ENCODE assay signal across 15 mouse cellular contexts in genomic region chr2:127304192-127304591, GRCm38 (mm10). TPM values are rescaled to one million over a fixed set of nuclear protein-coding genes. Genes with fewer than 3 reads are reported as not detected.
"Had no signal": no experiment of that assay in that cellular context is flagged by ENCODE, and none has a peak within 500 bp of the region (broad histone marks: within the 10 kb centered on the region; RNA-seq: fewer than 3 reads in every experiment).

No protein-coding gene starts in this region.

RNA-seq across cellular contexts. Expression of gene Astl, which starts 34.2 kb away (rescaled TPM):
- total RNA-seq: midbrain, postnatal 0 days had no signal
- polyA plus RNA-seq: liver, postnatal 0 days; lung, adult 2 months; lung, embryonic 15.5 days; lung, postnatal 0 days; macrophage; midbrain, embryonic 11.5 days; midbrain, embryonic 13.5 days; midbrain, embryonic 15.5 days; midbrain, postnatal 0 days; neural tube, embryonic 11.5 days; neural tube, embryonic 13.5 days; neural tube, embryonic 15.5 days; small intestine, adult 2 months; stomach, embryonic 14.5 days; stomach, embryonic 16.5 days had no signal
